Mouse (Mus musculus) heart, adult 9 months (tissue): ENCODE data around the gene Tceanc2.

Source experiments
- DNase-seq, 2 experiments: peaks; one replicate each; pipeline ENCODE4 v3.0.0; 2022; ENCODE audit warnings: low spot score in 2 of 2

Gene Tceanc2

GRCm38 (mm10) chr4:107178830-107179490 is at the start of gene Tceanc2:
Gene Tceanc2, minus strand, starts transcription at chr4:107179116.
- peak; percentile 36 to 37 for DNase-seq

DNA sequence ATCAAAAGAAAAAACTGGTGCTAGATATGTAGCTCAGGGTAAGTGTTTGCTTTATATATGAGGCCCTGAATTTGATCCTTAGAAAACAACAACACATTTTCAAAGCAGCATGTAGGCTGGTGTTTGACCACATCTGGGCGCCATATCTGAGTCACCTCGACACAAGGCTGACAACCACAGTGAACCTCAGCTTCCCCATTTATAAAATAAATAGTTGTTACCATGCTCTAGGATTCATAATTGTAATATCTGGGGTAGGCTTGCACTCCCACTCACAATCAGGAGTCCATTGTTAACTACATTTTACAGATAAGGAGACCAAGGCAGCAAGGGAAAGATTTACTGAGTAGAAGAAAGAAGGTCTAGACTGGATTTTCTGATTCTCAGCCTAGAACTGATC is 47.4 kb upstream of the Tceanc2 start:
- no peak for DNase-seq

GRCm38 (mm10) chr4:107223225-107224204 is 44.6 kb upstream of the Tceanc2 start:
- peak; percentile 47 to 58 for DNase-seq

GRCm38 (mm10) chr4:107221524-107221923 is 42.6 kb upstream of the Tceanc2 start:
- DNase-seq: no peak

GRCm38 (mm10) chr4:107217574-107217973 is 38.7 kb upstream of the Tceanc2 start:
- DNase-seq: no peak

DNA sequence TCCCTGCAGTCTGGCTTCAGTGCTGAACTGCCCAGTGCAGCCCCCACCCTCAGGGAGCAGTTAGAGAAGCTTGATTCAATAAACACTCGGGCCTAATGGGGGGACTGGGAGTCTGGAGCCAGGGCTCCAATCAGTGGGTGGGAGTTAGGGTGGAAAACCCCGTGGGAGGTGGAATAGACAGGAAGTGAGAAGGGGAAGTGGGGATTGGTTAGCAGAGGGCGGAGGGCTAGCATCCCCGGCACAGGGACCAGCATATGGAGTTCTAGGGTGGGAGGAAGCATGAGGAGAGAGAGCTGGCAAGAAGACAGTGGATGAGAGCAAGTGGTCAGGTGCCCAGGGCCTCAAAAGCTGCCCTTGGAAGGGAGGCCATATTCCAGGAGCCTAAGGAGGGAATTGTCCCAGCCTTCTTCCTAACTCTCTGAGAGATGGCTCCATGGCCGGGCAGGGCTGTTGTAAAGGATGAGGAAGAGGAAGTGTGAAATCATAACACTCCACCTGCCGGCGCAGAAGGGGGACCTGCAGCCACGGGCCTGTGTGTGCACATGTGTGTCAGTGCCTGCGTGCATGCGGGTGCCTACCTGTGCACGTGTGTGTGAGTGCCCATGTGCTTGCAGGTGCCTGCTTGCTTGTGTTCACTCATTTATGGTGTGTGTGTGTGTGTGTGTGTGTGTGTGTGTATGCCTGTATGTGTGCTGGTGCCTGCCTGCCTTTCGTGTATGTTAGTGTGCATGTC is 34.5 kb upstream of the Tceanc2 start:
- DNase-seq: no peak

DNA sequence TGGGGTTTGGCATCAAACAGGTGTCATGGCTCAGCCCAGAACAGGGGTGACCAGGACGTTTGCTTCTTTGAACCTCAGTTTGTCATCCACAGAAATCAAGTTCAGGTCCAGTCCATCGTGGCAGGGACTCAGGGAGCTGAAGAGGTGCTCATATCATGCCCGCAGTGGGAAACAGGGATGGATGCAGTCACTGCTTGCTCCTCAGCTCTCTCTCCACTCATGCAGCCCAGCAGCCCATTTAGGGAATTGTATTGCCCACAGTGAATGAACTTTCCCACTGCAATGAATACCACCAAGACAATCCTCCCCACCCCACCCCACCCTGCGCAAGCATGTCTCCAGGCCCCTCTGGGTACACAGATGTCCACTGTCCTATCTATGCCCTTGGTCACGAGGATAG is 33.0 kb upstream of the Tceanc2 start:
- DNase-seq: no peak

DNA sequence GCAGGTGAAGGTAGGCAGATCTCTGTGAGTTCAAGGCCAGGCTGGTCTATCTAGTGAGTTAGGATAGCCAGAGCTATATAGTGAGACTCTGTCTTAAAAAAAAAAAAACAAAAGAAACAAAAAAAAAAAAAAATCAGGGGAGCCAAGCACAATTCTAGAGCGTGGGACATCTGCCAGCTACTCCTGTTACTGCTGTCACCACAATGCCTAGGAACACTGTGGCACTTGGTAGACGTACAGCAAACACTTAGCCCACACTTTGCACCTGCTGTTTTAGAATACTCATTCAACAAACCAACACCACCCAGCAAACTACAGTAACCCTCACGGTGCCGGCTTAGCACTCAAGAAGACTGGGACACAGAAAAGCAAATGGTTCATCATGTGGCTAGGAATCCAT is 32.5 kb upstream of the Tceanc2 start:
- no peak for DNase-seq

- DNase-seq: no peak
Observed at GRCm38 (mm10) chr4:107210483-107211097, 31.7 kb upstream of the Tceanc2 start.

GRCm38 (mm10) chr4:107208880-107209279 is 30.0 kb upstream of the Tceanc2 start, which contains the start of gene Ldlrad1:
Gene Ldlrad1, plus strand, starts transcription at chr4:107209180.
- DNase-seq: no peak

DNA sequence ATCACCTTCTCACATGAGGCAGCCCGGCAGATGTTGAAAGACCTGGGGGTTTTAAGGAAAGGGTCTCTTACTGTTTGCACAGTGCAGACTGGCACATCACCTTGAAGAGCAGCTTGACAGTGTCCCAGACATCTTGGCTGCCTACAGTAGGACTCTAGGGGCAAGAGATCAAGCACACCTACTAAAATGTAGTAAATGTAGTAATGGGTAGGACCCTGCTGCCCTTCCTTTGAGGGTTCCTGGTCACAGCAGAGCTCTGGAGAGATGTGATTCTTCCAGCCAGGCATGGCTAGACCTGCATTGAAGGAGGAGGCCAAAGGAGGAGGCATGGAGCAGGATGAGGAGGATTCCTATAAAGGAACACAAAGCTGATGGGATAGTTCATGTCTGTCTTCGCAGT is 28.1 kb upstream of the Tceanc2 start:
- DNase-seq: no peak

DNA sequence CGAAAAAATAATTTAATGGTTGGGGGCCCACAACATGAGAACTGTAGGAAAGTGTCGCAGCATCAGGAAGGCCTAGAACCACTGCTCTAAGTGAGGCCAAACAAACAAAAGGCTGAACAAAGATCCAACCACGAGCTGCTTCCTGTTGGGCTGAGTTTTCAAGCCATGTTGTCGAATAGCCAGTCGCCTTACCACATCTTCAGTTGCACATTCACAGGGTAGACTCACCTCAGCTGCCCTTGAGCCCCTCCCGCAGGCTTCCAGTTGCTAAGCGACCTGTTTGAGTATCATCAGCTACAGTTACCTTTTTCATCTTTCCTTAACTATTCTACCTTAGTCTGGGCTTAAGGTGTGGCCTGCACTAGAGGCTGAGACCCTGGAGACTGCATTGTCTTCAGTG is 24.1 kb upstream of the Tceanc2 start:
- no peak for DNase-seq

- DNase-seq: no peak
Observed at GRCm38 (mm10) chr4:107201779-107202178, 22.9 kb upstream of the Tceanc2 start.

DNA sequence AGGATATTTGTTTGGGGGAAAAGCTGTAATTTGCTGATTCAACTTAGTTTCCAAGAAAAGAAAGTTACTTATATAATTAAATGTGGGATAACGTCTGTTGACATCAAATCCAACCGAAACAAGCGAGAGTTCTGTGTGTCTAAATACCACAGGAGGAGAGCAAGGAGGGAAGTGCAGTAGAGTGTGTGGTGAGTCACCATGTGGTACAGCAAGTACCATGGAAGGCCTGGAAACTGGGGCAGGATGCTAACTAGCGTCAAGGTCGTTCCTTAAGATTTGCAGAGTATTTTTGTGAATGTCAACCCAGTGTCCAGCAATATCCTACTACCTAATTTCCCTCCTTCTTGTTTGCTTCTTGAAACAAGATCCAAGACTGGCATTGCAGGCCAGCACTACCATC is 19.2 kb upstream of the Tceanc2 start:
- no peak for DNase-seq

DNA sequence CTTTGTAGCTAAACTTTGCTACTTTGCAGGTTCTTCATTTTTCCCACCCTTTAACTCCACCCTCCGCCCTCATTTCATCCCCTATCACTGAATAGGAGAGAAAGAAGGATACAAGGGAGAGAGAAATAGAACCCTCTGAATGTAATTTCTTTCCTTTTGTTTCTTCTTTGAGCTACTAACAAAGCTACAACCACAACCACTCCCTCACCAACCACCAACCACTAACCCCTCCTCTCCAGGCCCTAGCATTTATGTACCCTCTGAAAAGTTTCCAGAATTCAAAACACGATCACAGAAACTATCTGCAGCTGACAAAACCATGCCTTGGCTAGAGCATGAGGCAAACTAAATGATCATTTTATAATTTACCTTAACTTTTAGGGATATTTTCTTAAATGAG is 17.5 kb upstream of the Tceanc2 start:
- no peak for DNase-seq

- no peak for DNase-seq
Observed at GRCm38 (mm10) chr4:107193841-107194240, 14.9 kb upstream of the Tceanc2 start.

DNA sequence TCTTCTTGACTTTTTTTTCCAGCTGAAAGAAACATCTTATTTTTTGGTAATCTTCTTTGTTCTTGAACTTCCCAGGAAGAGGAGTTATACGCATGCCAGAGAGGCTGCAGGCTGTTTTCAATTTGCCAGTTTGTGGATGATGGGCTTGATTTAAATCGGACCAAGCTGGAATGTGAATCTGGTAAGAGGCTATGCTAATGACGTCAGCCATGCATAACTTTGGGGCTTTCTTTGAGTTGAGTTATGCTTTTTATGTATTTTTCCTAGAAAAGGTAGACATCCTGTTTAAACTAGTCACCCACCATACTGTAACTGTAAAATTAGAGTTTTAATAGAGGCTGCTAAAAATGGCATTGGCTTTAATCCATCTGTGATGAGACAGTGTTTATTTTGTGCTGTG is 6.8 kb upstream of the Tceanc2 start:
- DNase-seq: no peak

- no peak for DNase-seq
Observed at GRCm38 (mm10) chr4:107183203-107183602, 4.3 kb upstream of the Tceanc2 start.

DNA sequence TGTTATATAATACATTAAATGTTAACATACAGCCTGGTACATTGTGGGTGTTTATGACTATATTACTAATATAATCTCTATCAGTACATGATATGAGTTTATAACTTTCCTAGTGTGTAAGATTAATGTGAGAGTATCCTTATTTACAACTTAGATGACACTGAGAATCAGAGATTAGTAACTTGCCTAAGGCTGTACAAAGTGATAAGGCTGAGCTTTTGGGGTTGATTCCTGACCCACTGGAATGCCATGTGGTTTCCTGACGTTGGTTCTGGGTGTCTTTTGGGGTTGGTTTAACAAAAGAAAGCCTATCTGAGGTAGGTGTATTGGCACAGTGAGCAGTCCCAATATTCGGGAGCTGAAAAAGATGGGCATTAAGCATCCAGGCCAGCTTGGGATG is 3.9 kb upstream of the Tceanc2 start:
- DNase-seq: no peak

GRCm38 (mm10) chr4:107181866-107182265 is 3.0 kb upstream of the Tceanc2 start:
- DNase-seq: no peak

DNA sequence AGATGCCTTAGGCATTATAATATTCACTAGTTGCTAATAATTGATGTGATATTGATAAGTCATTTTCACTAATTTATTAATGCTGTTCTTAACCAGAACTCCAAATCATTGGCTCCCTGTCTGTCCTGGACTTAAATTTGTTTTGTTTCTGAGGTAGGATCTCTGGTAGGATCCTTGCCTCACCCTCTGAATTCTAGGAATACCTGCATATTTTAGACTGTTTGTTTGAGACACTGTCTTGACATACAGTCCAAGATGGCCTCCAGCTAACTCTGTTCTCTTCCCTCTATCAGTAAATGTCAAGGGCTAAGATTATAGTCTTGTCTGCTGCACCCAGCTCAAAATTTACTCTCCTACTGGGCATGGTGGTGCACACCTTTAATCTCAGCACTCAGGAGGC is 1.8 kb upstream of the Tceanc2 start:
- no peak for DNase-seq

DNA sequence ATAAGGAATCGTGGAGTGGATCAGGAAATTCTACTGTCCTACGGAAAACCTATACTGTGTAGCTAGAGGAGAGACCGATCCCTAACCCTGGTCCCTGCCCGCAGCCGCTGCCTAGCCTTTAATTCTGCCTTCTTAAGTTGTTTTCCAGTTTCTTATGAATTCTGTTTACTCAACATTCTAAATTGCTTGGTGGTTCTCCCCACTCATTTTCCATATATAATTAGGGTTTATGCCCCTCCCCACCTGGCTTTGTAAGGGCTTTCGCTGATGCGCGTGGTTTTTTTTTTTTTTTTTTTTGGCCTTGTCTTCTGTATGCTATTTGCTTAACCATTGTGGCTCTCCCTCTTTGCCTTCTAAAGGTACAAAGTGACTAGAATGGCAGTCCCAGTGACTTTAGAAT is 645 bp upstream of the Tceanc2 start:
- no peak for DNase-seq
